Mouse (Mus musculus) left cerebral cortex, adult 9 months (tissue): ENCODE data around the gene Lrp2bp.

Experiments
- DNase-seq, 2 experiments: peaks; one replicate each; pipeline ENCODE4 v3.0.0; 2022; ENCODE audit warnings: low spot score in 2 of 2

Lrp2bp gene

DNA sequence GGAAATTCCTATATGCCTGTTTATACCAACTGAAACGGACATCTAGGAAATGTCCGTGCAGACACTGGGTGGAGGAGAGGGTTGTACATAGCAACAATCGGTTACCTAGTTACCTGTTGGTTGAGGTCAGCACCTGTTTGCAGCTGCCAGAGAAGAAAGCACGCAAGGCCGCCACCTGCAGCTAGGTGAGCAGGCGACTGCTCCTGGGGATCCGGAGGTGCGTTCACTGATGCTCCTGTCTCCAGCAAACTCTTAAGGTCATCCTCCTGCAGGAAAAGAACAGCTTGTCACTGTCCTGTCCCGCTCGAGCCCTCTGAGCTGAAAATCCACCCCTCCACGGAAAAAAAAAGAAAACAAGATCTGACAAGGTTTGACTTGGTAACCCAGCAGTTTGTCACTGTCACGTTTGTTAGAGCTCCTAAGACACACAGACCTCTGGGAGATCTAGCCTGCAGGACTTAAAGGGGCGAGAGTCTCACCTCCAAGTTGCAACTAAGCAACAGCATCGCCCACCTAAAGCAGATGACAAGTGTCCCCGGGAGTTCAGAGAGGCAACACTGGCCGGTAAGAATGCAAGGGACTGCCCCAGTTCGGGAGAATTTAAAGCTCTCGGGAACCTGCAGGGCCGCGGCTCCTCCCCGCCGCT is at the start of gene Lrp2bp:
Gene Lrp2bp (plus strand): TSS at position 166 of the 646 bp plus-strand sequence.
- DNase-seq, result no peak

DNA sequence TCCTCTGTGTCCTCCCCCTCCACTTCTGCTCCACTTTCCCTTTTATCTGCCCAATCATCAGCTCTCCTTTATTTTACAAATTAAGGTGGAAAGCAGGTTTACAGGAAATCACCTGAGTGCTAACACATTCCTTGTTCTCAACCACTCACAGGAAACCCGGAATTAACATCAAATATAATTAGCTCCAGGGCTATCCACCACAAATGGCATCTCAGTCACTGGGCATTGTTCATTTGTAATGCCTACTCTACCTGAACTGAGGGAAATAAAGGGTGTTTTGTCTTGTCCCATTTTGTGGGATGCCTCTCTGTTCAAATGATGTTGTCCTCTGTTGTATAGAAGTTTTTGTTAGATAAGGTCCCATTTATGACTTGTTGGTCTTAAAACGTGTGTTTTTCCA is 48.5 kb upstream of the Lrp2bp start:
- DNase-seq, result no peak

DNA sequence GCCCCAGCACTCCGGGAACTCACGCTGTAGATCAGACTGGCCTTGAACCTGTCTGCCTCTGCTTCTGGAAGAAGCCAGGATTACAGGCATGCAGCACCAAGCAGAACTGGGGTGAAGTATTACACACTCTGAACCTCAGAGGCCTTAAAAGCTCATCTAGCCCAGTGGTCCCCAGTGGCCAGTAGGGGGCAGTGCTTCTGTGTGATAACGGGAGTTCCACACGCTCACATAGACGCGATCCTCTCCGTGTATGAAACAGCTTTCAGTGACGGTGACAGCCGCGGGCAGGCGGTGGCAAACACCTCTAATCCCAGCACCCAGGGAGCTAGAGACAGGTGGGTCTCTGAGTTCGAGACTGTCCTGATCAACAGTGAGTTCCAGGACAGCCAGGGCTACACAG is 28.2 kb upstream of the Lrp2bp start:
- DNase-seq, result no peak

DNA sequence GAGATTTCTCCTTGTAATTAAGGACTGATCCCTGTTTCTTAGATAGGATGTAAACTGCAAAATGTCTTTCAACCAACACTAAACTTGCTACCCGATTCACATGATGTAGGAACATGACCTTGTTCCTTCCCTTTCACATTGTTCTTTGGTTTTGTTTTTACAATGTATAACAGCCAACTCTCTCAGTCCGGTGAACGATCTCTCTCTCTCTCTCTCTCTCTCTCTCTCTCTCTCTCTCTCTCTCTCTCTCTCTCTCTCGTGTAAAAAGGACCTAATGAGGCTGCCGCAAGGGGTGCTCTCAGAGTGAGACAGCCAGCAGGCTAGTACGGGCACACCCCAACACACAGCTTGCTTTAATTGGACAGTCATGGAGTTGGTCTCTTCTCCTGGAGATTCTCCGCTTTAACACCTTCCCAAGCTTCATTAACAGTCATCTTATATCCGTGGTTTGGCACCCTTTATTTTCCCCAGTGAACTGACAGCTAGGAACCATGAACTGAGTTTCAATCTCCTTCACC is 25.1 kb upstream of the Lrp2bp start:
- DNase-seq, result no peak

DNA sequence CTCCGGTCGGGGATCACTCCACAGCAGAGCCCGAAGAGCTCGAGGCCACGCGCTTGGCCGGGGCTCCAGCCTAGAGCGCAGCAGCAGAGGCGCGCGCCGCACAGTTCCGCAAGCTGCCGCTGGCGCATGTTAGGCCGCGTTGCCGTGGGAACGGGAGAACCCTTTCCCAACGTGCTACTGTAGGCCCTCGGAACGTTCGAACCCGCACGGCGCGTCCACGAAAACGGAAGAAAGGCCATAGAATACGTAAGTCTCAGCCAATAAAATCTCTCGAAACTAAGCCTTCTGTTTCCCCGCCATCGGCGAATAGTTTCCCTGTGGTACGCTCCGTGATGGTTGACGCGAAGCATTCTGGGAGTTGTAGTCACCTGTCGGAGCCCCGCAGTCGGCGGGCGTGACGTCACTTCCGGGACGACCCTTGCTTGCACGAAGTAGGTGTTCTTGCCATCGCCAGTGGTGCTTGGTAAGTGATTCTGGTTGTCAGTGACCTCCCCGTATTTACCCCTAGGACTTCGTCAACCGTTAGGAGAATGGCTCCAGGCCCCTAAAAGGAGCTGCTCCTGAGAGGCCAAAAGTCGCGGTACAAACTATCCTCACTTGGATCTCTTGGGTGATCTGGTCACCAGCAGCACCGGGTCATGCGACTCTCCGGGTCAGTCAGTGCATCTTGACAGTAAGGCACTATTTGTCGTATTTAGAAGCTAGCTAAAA is 23.8 kb upstream of the Lrp2bp start, which contains the start of the genes 1700029J07Rik and Ufsp2:
Gene 1700029J07Rik (minus strand): TSS at position 127 of the 711 bp plus-strand sequence.
Gene Ufsp2 (plus strand): TSS at position 403 of the 711 bp plus-strand sequence.
- peak; percentile 98 to 99 for DNase-seq

DNA sequence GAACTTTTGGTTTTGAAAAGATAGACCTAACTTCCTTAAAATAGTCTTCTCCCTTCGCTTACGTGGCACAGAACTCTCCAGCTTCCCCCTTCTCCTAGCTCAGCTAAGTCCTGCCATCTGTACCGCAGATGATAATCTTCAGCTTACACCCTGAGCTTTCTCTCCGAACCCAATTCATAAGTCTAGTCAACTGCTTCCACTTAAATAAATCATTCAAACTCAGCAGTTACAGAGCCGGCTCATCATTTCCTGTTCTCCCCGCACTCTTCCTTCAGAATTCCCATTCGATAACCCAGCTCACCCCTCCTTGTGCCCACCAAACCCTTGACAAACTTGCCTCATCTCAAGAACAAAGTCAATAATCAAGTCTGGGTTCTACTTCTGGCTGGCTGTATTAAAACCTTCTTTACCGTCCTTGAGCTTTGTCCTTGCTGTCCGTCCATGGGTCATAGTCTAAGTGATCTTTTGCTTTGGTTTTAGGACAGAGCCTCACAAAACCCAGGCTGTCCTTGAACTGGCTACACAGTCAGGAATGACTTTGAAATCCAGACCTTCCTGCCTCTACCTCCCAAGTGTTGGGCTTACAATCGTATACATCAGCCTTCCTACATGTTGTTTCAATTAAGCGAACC is 23.1 kb upstream of the Lrp2bp start:
- no peak for DNase-seq

DNA sequence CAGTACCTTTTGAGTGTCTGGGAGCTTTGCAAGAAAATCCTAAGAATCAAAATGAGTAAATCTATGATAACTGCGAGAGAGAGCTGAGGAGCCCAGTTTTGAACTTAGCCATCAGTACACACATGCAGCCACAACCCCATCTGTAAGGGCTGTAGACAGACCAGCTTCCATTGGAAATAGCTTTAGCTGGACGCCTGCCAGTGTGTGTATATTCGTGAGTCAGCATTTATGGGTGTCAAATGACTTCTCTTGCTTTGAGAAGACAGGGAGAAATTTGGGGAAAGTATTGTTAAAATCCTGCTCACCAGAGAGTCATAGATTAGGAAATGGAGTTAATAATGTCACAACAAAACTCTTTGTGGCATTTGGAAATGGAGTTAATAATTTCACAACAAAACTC is 12.4 kb upstream of the Lrp2bp start:
- no peak for DNase-seq

DNA sequence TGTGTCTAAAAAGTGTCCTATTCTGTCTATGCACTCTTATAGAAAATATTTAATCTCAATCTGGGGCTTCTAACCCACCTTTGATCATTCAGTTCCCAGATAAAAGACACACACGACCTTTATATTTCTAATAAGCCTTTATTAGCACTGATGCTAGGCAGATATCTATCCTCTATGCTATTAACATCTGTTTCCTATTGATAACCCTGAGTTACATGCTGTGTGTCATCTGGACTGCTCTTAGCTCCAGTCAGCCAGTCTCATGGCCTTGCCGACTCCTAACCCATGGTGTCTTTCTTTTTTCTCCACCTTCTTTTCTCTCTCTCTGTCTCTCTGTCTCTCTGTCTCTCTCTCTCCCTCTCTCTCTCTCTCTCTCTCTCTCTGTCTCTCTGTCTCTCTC is 10.9 kb upstream of the Lrp2bp start:
- DNase-seq, result no peak

DNA sequence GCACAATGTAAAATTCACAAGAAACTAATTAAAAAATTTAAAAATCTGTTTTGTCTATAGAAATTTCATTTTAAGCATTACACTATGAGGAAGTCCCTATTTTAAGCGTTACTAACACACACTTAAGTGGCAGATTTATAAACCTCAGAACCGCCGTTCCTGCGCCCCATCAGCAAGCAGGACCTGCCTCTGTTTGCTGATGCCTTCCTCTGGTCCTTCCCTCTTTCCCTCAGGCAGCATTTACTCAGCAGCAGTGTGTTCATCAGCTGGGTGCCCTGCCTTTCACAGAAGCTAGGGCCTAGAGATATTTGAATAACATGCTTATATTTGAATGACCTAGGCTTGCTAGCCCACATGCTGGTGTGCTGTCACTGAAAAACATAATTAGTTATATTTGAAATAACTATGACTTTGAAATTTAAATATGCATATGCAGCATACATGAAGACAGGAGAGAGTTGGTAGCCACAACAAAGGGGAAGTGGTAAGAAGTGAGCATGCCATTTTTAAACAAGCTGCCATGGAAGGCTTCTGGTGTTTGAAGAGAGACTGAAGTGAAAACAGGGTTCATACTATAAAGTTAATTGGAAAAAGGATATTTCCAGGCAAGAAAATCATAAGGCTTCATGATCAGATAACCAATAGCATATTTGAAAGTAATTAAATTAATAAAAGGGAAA is 8.3 kb upstream of the Lrp2bp start:
- no peak for DNase-seq

DNA sequence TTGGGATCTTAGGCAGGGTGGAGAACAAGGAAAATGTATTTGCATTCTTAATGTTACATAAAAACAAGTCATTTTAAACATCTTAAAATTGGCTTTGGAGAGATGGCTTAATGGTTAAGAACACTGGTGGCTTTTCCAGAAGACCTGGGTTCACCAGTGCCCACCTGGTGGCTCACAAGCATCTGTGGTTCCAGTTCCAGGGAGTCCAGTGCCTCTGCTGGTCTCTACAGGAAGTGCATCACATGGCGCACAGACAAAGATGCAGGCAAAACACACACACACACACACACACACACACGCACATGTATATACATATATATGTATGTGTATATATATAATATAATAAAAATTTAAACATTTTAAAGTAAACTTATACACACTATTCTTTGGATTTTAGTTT is 5.0 kb upstream of the Lrp2bp start:
- DNase-seq, result no peak

DNA sequence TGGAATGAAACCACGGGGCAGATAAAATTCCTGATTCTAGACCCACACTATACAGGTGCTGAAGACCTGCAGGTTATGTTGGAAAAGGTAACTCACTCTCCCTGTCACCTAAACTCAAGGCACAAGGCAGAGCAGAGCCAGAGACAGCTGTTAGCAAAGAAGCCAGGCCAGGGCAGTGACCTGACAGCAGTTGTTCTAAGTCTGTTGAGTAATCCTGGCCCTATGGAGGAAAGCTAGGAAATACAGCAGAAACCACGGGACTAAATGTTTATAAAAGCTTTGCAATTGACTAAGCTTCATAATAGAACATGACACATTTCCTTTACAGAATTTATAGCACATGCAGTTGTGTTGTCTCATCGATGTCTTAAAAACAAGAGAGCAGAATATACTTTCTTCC is 3.5 kb upstream of the Lrp2bp start:
- DNase-seq, result no peak

DNA sequence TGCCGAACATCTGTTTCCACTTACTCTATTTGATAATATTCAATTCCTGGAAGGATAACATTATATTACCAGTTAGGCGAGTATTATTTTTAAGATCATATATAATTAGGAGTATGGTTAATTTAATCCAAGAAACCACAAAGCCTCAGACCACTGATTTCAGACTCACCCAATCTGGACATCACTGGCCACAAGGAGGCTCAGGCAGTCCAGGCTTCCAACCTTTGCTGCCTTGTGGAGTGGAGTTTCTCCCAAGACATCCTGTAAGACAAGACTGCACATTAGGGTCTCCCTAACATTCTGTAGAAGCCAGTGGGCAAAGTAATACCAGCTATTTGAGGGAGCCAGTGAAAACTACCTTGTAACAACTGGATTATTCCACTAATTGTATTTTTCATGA is 875 bp upstream of the Lrp2bp start:
- DNase-seq, result no peak

DNA sequence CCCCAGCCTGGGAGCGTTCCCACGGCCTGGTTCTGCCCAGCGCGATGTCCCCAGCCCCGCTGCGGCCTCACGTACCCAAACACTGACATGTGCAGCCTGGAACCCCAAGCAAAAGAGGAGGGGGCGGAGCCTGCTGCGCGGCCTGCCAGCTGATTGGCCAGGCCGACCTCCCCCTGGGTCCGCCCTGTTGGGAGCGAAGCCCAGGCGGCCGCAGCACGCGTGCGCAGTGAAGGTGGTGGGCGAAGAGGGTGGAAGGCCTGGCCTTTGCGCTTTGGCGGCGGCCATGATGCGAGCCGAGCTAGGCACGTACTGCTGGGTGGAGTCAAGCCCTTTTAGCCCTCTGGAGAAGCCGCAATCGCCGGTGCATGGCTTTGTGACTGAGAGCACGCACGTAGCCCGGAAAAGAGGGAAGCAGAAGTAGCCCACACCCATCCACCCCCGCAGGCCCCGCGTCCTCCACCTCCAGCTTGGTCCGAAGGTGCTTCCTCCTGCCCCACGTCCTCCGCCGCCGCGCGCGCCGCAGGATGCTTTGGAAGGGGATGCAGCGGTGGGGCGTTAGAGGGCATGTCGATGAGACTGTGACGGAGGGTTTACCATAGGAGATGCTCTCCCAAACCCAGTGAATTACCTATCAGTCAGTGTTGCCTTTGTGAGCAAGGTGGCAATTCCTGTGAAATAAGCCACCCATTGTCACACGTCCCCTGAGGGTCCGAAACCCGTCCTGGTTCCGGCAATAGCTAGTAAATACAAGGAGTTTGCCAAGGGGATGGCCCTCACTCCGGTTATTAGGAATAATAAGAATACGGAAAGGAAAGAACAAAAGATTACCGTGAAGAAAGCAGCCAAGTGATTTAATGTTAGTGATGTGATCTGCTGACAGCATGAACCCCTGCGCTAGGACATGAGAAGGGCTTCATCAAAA is 942 bp downstream of the Lrp2bp start:
- peak; percentile 95 to 98 for DNase-seq

DNA sequence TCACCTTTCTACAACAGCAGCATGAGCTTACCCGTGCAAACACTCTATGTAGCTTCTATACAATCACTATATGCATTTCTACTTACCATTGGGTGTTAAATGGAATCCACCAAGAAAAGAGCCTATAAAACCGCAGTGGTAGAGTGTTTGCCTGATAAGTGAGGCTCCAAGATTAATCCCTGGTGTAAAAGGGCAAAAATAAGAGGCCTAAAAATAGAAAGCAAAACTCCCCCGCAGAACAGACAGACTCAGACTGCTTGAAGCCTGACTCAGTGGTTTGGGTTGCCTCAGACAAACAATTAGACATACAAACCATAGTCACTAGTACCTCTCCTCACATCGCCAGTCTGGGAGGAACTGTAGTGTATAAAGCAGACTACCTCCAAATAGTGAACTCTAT is 6.5 kb downstream of the Lrp2bp start, which contains the start of gene Ankrd37:
Gene Ankrd37 (minus strand): TSS at position 112 of the 400 bp plus-strand sequence.
- no peak for DNase-seq

DNA sequence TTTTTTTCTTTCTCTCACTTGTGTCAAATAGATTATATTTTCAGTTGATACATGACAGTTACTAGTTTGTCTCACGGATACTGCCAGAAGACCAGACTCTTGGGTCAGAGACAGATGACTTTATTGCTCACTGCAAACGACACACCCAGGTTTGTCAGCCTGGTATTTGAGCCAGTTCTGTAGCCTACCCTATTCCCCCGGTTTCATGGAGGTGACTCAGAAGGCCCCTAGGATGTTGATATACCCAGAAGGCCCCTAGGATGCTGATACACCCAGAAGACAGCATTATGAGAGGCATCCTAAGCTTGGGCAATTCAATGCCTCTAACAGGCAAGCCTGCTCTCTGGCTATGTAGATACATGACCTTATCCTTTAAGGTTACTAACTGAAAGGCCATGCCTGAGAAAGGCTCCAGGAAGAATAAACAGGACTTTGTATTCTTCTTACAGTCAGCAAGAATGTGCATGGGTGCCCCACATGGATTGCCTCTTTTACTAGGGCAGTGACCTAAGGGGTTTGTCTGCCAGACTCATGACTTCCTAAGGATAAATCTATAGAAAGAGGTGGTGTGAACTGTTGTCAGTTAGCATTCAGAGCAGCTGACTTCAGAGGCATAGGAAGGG is 8.1 kb downstream of the Lrp2bp start:
- DNase-seq, result no peak

DNA sequence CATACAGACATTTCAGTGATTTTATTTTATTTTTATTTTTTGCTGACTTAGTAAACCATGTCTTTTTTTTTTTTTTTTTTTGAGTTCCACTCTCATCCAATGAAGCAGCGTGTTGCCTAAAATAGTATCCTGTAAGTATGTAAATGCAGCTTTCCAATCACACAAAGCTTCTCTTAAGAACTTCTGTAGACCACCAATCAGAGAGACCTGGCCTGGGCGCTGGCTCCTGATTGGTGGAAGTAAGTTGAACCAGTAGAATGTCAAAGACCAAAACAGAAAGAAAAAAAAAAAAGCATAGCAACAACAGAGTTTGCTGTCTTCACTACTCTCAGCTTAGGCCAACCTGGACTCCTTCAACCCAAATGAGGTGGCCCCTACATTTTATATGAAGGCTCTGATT is 11.2 kb downstream of the Lrp2bp start:
- no peak for DNase-seq

DNA sequence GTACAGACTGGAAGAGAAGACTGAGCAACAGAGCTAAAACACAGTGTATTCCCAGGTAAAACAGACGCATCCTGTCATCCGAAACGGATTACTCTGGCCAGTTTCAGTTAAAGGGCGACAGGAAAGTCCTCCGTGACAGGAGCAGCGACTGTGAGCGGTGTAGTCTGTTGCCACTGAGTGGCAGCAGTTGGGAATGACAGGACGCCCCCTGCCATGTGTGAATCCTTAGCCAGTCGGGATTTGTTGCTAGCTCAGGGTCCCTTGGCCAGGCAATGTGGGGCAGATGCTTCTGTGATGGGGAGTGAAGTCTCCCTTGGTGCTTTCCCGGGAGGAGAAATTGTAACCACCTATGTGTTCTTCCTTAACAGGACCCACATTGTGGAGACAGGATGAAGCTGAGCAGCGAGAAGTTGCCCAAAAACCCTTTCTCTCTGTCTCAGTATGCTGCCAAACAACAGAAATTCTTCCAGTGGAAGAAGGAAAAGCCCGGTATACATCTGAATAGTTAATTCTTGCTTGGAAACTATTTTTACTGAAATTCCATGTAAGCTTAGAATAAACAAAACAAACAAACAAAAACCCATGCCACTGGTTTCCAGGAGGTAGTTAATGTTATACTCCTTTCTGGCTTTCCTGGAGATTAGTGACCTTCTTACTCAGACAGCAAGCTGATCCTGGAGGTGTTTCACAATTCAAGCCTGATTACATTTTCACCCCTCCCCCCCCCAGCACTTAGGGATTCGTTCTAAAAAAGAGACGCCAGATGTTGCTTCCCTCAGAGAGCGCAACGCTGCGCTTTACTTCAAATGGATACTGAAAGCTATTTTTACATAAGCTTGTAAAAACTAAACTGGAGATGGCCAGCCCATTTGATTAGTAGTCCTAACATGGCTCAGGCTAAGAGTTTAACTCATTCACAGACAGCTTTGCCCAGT is 11.9 kb downstream of the Lrp2bp start:
- DNase-seq, result no peak

DNA sequence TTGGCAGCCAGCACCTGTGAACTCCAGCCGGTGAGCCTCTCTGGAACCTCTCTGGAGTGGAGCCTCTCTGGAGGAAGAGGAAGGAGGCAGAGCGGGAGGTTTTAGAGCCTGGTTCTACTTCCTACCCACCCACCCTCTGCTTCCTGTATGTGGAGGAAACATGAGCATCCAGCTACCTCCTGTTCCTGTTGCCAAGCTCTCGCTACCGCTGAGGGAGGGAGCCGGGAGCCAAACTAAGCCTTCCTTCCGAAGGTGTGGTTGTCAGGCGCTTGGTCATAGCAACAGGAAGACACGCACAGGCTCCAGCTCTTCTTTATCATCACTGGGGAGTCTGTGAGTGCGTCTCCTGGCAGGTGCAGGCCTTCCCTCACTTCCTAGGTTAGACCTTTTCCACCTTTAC is 23.1 kb downstream of the Lrp2bp start:
- no peak for DNase-seq

DNA sequence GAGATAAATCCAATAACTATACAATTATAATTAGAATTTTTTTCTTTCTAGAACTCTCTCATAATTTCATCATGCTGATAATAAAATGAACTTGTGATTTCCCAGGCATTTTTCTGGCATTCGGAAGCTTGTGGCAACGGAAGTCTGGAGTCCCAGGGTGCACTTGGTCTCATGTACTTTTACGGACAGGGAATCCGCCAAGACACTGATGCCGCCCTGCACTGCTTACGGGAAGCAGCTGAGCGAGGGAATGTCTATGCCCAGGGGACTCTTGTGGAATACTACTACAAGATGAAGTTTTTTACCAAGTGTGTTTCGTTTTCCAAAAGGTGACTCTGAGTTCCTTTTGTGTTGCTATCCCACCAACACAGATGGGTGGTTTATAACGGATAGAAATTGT is 23.7 kb downstream of the Lrp2bp start:
- DNase-seq, result no peak
